Mouse (Mus musculus): ENCODE measurements at regions not wholly inside any gene's neighbourhood (a gene's known extent, or its start where the extent isn't known, plus 50 kb on each side); places are given as distances from the start of the nearest gene placed in this dataset.

DNA sequence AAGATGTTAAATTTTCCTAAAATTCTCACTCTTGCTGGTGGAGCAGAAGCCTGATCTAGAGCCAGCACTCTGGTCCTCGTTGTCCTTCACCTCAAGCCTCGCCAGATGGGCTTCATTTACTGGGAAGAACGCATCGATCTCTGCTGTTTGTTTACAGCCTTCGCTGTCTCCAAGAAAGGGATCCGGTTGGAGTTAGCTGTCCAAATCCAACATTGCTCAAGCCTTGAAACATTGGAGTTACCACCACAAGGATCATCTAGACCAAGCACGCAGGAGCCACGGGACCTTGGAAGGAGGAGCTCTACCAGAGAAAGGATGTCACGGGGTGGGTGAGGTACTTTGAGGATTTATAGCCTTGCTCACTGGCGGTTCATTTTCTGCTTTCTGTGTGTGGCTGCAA, 788.2 kb downstream of the Fat4 start:
- H3K79me3 ChIP-seq (ENCODE audit: low read depth) = no peaks in the 10 kb centered on the region
- no peak overlapping the region for H3ac ChIP-seq (ENCODE audit: control insufficient read depth, insufficient read length, low read depth)
- H3K79me2 ChIP-seq (ENCODE audit: control insufficient read depth, insufficient read depth) = no peaks in the 10 kb centered on the region
- H3K27me3 ChIP-seq (ENCODE audit: control insufficient read depth, insufficient read depth, insufficient read length) = no peaks in the 10 kb centered on the region
- H3K4me3 ChIP-seq (ENCODE audit: insufficient read depth, poor library complexity, severe bottlenecking) = no peak overlapping the region
- no peak for TF ChIP-seq MAX (IDR thresholded peaks at IDR 0.05)
- no peak for TF ChIP-seq MYOD1 (IDR thresholded peaks at IDR 0.05; ENCODE audit: control insufficient read depth, insufficient read length, low read depth)
- no peak for TF ChIP-seq CEBPB (IDR thresholded peaks at IDR 0.05; ENCODE audit: low read depth)
- TF ChIP-seq USF1 (IDR thresholded peaks at IDR 0.05; ENCODE audit: low read depth) = no peak
- no peak for TF ChIP-seq MYOG (IDR thresholded peaks at IDR 0.05; ENCODE audit: control insufficient read depth, extremely low read depth, insufficient read length)
- TF ChIP-seq CTCF (IDR thresholded peaks at IDR 0.05; ENCODE audit: control insufficient read depth, insufficient read depth, insufficient read length) = no peak
- no peak for TF ChIP-seq FOSL1 (IDR thresholded peaks at IDR 0.05; ENCODE audit: insufficient read depth, low read length, poor library complexity, severe bottlenecking)
- H3K36me3 ChIP-seq (ENCODE audit: control insufficient read depth, insufficient read depth) = no peaks in the 10 kb centered on the region

DNA sequence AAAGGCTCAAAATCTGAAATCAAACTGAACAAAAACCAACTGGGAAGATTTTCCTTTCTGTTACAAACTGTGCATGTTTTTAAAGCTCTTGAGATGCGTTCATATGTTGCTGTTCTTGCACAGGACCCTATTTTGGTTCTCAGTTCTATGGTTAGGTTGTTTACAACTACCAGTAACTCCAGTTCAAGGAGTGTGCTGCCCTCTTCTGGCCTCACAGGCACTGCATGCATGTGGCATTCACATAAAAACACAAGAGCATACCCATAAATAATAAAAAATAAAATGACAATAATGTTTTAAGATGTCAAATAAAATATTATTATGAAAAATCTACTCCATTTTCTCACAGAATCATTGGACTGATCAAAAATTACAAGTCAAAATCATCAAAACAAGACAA, 818.9 kb downstream of the Fat4 start:
- no peaks in the 10 kb centered on the region for H3K36me3 ChIP-seq (ENCODE audit: control insufficient read depth, insufficient read depth)
- H3K79me3 ChIP-seq (ENCODE audit: low read depth) = no peaks in the 10 kb centered on the region

DNA sequence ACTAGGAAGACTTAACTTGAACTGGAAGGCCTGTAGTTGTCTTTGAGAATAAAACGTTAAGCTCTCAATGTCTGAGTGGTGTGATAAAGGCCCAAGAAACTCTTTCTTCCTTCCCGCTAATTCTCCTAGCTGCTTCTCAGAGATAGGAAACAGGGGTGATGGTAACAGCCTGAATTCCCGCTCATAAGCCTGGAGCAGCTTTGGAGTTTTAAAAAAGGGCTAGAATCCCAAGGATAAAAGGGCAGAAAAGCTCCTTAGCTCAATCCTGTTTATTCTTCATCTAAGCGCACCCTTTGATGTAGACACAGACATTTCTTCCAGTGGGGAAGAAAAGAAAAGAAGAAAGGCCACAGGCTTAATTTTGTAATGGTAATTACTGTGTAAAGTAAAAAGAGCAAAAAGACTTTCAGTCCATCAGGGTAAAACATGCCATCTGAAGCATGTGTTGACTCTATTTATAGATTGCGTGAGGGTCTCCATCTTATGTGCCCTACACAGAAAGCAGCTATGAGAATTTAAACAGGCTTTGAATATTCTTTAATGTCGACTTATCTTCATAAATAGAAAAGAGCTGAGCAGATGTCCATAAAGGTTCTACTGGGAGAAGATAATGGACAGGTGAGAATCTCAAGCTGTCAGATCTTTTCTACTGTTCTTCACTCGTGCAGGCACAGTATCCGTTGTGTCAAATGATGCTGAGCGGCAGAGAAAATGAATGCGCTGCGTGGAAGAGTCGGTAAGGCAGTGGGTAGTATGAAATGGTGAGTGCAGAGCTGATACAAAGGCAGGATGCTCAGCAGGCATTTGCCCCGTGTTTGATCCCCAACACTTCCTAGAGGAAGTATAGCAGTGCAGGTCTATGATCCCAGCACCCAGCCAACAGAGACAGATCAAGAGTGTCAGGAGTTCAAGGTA, 818.0 kb upstream of the Intu start:
- Histone ChIP-seq H3K79me2 (ENCODE audit: control insufficient read depth, insufficient read depth) (no peaks in the 10 kb centered on the region), H3K27me3 (ENCODE audit: control insufficient read depth, insufficient read depth, insufficient read length) (no peaks in the 10 kb centered on the region), H3ac (ENCODE audit: control insufficient read depth, insufficient read length, low read depth) (no peak overlapping the region), H3K79me3 (ENCODE audit: low read depth) (no peaks in the 10 kb centered on the region), H3K4me3 (ENCODE audit: insufficient read depth, poor library complexity, severe bottlenecking) (no peak overlapping the region), H3K36me3 (ENCODE audit: control insufficient read depth, insufficient read depth) (no peaks in the 10 kb centered on the region)
- no peak for TF ChIP-seq MYOD1 (IDR thresholded peaks at IDR 0.05; ENCODE audit: control insufficient read depth, insufficient read length, low read depth)
- no peak for TF ChIP-seq FOSL1 (IDR thresholded peaks at IDR 0.05; ENCODE audit: insufficient read depth, low read length, poor library complexity, severe bottlenecking)
- TF ChIP-seq CTCF (IDR thresholded peaks at IDR 0.05; ENCODE audit: control insufficient read depth, insufficient read depth, insufficient read length) = no peak
- TF ChIP-seq USF1 (IDR thresholded peaks at IDR 0.05; ENCODE audit: low read depth) = no peak
- TF ChIP-seq MYOG (IDR thresholded peaks at IDR 0.05; ENCODE audit: control insufficient read depth, extremely low read depth, insufficient read length) = no peak
- no peak for TF ChIP-seq MAX (IDR thresholded peaks at IDR 0.05)
- TF ChIP-seq CEBPB (IDR thresholded peaks at IDR 0.05; ENCODE audit: low read depth) = no peak

More for the DNA sequence above, 818.9 kb downstream of the Fat4 start:
- TF ChIP-seq MYOD1 (IDR thresholded peaks at IDR 0.05; ENCODE audit: control insufficient read depth, insufficient read length, low read depth) (no peak), CTCF (IDR thresholded peaks at IDR 0.05; ENCODE audit: control insufficient read depth, insufficient read depth, insufficient read length) (no peak), MAX (IDR thresholded peaks at IDR 0.05) (no peak), MYOG (IDR thresholded peaks at IDR 0.05; ENCODE audit: control insufficient read depth, extremely low read depth, insufficient read length) (no peak)
- no peaks in the 10 kb centered on the region for H3K27me3 ChIP-seq (ENCODE audit: control insufficient read depth, insufficient read depth, insufficient read length)
- no peaks in the 10 kb centered on the region for H3K79me2 ChIP-seq (ENCODE audit: control insufficient read depth, insufficient read depth)
- no peak overlapping the region for H3K4me3 ChIP-seq (ENCODE audit: insufficient read depth, poor library complexity, severe bottlenecking)
- H3ac ChIP-seq (ENCODE audit: control insufficient read depth, insufficient read length, low read depth) = no peak overlapping the region

DNA sequence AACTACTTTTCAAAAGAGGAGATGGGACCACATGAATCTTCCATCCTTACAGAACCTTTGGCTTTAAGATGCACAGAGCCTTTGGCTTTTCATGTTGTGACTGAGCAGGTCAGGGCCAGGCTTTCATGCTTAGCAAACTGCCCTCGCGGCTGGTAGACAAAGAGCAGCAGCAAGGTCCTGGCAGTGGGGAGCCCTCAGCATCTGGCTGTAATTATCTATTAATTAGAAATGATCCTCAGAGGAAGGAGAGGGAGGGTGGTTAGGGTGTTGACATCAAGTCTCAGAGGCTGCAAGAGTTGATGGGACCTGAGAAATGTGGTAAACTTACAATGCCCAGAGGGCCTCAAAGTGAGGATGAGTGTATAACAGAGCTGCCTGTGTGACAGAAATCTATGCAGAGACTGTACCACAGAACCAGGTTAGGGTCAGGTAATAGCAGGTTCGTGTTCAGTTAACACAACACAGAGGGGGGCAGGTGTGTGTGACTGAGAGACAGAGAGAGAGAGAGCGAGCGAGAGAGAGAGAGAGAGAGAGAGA, 817.0 kb upstream of the Intu start:
- Histone ChIP-seq H3K79me2 (ENCODE audit: control insufficient read depth, insufficient read depth) (no peaks in the 10 kb centered on the region), H3K36me3 (ENCODE audit: control insufficient read depth, insufficient read depth) (no peaks in the 10 kb centered on the region)
- TF ChIP-seq MYOD1 (IDR thresholded peaks at IDR 0.05; ENCODE audit: control insufficient read depth, insufficient read length, low read depth) (no peak), USF1 (IDR thresholded peaks at IDR 0.05; ENCODE audit: low read depth) (no peak), MYOG (IDR thresholded peaks at IDR 0.05; ENCODE audit: control insufficient read depth, extremely low read depth, insufficient read length) (no peak), CEBPB (IDR thresholded peaks at IDR 0.05; ENCODE audit: low read depth) (no peak), MAX (IDR thresholded peaks at IDR 0.05) (no peak), FOSL1 (IDR thresholded peaks at IDR 0.05; ENCODE audit: insufficient read depth, low read length, poor library complexity, severe bottlenecking) (no peak), CTCF (IDR thresholded peaks at IDR 0.05; ENCODE audit: control insufficient read depth, insufficient read depth, insufficient read length) (no peak)

DNA sequence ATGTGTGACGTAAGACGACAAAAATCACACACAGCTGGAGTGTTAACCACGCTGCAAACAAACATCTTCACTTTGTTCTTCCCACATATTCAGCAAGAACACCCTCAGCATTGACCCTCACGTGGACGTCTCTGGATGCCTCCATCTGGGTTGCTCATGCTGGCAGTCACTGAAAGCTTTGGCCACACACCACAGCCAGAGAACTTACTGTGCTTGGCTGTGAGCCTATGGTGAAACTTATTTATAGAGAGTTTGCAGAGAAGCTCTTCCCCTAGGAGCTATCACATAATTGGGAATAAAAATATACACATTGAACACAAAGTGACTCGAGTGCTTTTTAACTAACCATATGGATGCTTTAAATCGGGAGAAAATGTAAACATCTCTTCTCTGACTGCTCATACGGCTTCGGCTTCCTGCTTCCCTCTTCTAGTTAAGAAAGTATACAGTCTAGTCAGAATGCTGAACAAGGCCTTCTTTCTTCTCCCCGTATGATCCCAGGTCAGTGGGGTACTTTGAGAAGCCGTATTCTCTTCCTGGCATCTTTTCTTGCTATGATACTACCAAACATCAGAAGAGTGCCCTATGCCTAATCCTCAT, 812.0 kb upstream of the Intu start:
- H3K79me2 ChIP-seq (ENCODE audit: control insufficient read depth, insufficient read depth) = no peaks in the 10 kb centered on the region
- no peaks in the 10 kb centered on the region for H3K79me3 ChIP-seq (ENCODE audit: low read depth)
- TF ChIP-seq MYOD1 (IDR thresholded peaks at IDR 0.05; ENCODE audit: control insufficient read depth, insufficient read length, low read depth) (no peak), MYOG (IDR thresholded peaks at IDR 0.05; ENCODE audit: control insufficient read depth, extremely low read depth, insufficient read length) (no peak), FOSL1 (IDR thresholded peaks at IDR 0.05; ENCODE audit: insufficient read depth, low read length, poor library complexity, severe bottlenecking) (no peak), MAX (IDR thresholded peaks at IDR 0.05) (no peak), CEBPB (IDR thresholded peaks at IDR 0.05; ENCODE audit: low read depth) (no peak), USF1 (IDR thresholded peaks at IDR 0.05; ENCODE audit: low read depth) (no peak)
- H3ac ChIP-seq (ENCODE audit: control insufficient read depth, insufficient read length, low read depth) = no peak overlapping the region
- H3K36me3 ChIP-seq (ENCODE audit: control insufficient read depth, insufficient read depth) = no peaks in the 10 kb centered on the region
- no peaks in the 10 kb centered on the region for H3K27me3 ChIP-seq (ENCODE audit: control insufficient read depth, insufficient read depth, insufficient read length)
- H3K4me3 ChIP-seq (ENCODE audit: insufficient read depth, poor library complexity, severe bottlenecking) = no peak overlapping the region

More for the DNA sequence above, 817.0 kb upstream of the Intu start:
- H3K79me3 ChIP-seq (ENCODE audit: low read depth) = no peaks in the 10 kb centered on the region
- H3K4me3 ChIP-seq (ENCODE audit: insufficient read depth, poor library complexity, severe bottlenecking) = no peak overlapping the region
- no peak overlapping the region for H3ac ChIP-seq (ENCODE audit: control insufficient read depth, insufficient read length, low read depth)
- no peaks in the 10 kb centered on the region for H3K27me3 ChIP-seq (ENCODE audit: control insufficient read depth, insufficient read depth, insufficient read length)

All from C2C12 (cell line).